Mouse (Mus musculus): ENCODE measurements around the gene Lhfpl2. TPM values are rescaled to one million over a fixed set of nuclear protein-coding genes. Genes with fewer than 3 reads are reported as not detected.

Gene Lhfpl2
- polyA plus RNA-seq, 1 experiment from 2014 or later: 23.4 TPM

DNA sequence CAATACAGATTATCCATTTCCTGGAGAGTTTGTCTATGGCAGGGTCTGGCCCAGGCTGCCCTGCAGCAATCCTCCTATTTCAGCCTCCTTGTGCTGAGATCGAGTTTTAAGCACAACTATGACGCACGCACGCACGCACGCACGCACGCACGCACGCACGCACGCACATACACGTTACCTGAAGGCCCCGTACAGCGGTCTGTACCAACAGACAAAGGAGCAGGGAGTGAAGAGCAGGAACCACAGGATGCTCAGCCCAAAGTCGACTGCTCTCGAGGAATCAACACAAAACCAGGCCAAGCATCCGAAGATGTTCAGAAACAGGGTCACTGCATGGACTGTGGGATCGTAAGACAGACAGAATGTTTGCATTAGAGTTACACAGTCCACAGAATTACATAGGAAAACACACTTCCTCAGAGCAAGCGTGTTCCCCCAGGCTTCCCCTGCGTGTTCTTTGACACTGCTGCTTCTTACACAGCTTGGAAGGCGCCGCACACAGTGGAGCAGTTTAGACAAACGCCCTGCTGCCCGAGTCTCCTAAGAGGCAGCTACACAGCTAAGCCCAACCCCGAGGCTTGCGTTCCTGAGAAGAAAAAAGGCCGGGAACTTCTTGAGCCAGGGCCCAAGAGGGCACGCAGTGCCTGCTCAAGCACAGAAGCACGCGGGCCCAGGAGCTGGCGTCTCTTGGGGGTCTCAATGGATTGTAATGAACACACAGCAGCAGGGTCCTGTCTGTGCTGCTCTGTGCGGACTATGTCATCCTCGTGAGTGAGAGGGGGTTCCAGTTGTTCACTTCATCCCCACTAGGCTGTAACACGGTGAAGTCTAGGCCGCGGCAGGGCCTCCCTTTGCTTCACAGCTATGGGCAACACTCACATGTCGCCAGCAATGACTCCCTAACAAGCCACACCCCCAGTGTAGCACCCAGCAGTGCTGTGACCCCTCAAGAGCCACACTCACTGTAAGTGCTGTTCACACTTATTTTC, 167.4 kb downstream of the Lhfpl2 start:
- no peak for ATAC-seq (replicated peaks; ENCODE audit: extremely low read depth, insufficient read depth, low FRiP score)
- Histone ChIP-seq H3K9ac (ENCODE audit: low read length) (no peak overlapping the region), H3K4me3 (ENCODE audit: low read length) (no peak overlapping the region), H3K4me1 (ENCODE audit: control insufficient read depth, insufficient read depth, low read length) (no peaks in the 10 kb centered on the region), H3K36me3 (ENCODE audit: control insufficient read depth, insufficient read depth) (peaks cover 8% of the 10 kb centered on the region), H3K9me3 (replicated peaks; ENCODE audit: control insufficient read depth, low read length) (no peaks in the 10 kb centered on the region), H3K4me2 (ENCODE audit: low read depth, low read length) (no peak overlapping the region), H3K27ac (ENCODE audit: low read length) (no peak overlapping the region), H3K27me3 (ENCODE audit: control insufficient read depth, insufficient read depth, low read length) (no peaks in the 10 kb centered on the region)
- 94% methylated on average over 38 of the region's 38 CpGs for WGBS

DNA sequence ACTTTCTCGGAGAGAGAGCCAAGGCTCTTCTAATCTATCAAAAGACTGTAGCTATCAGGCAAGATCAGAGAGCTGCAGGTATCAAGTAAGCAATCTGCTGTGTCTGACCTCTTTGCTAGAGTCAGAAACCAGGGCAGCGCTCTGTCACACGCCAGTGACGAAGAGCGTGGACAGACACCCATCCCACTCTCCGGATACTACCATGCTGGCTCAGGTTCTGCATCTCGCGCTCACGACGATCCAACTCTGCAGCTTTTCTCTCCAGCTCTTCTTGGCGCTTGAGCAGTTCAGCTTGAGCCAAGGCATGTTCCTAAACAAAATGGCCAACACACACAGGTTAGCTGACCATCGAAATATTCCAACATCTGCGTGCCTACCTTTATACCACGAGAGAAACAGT, 174.3 kb downstream of the Lhfpl2 start:
- H3K4me3 ChIP-seq (ENCODE audit: low read length): no peak overlapping the region
- H3K9ac ChIP-seq (ENCODE audit: low read length): no peak overlapping the region
- H3K4me2 ChIP-seq (ENCODE audit: low read depth, low read length): no peak overlapping the region
- WGBS: 79% methylated on average over 14 of the region's 14 CpGs
- no peak overlapping the region for H3K27ac ChIP-seq (ENCODE audit: low read length)
- no peaks in the 10 kb centered on the region; the same call in 1 of the 2 replicates for H3K36me3 ChIP-seq (ENCODE audit: control insufficient read depth, insufficient read depth)
- no peaks in the 10 kb centered on the region for H3K4me1 ChIP-seq (ENCODE audit: control insufficient read depth, insufficient read depth, low read length)
- no peak for ATAC-seq (replicated peaks; ENCODE audit: extremely low read depth, insufficient read depth, low FRiP score)
- H3K27me3 ChIP-seq (ENCODE audit: control insufficient read depth, insufficient read depth, low read length): no peaks in the 10 kb centered on the region
- H3K9me3 ChIP-seq (replicated peaks; ENCODE audit: control insufficient read depth, low read length): no peaks in the 10 kb centered on the region

DNA sequence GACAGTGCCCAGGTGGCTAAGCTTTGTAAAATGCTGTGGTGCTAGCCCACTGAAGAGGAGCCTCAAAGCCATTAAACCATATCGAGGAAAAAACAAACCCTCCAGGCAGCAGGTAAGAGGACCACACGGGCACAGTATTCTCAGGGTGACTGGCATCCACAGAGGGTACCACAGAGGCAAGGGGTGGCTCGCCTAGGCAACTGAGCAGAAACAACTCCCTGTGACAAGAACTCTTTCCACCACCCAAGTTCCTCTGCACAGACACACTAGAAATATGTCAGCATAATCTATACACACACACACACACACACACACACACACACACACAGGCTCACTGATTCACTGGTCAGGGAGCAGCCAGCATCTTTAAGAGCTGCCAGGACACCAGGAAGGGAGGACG, 181.9 kb downstream of the Lhfpl2 start:
- ATAC-seq (replicated peaks; ENCODE audit: extremely low read depth, insufficient read depth, low FRiP score): no peak
- Histone ChIP-seq H3K9ac (ENCODE audit: low read length) (no peak overlapping the region), H3K4me1 (ENCODE audit: control insufficient read depth, insufficient read depth, low read length) (0 out of 2 replicates have a peak, but pooled peaks cover 2% of the 10 kb centered on the region), H3K36me3 (ENCODE audit: control insufficient read depth, insufficient read depth) (no peaks in the 10 kb centered on the region), H3K27ac (ENCODE audit: low read length) (no peak overlapping the region), H3K4me3 (ENCODE audit: low read length) (no peak overlapping the region), H3K9me3 (replicated peaks; ENCODE audit: control insufficient read depth, low read length) (no peaks in the 10 kb centered on the region), H3K27me3 (ENCODE audit: control insufficient read depth, insufficient read depth, low read length) (no peaks in the 10 kb centered on the region), H3K4me2 (ENCODE audit: low read depth, low read length) (no peak overlapping the region)
- 68% methylated on average over 4 of the region's 4 CpGs for WGBS

DNA sequence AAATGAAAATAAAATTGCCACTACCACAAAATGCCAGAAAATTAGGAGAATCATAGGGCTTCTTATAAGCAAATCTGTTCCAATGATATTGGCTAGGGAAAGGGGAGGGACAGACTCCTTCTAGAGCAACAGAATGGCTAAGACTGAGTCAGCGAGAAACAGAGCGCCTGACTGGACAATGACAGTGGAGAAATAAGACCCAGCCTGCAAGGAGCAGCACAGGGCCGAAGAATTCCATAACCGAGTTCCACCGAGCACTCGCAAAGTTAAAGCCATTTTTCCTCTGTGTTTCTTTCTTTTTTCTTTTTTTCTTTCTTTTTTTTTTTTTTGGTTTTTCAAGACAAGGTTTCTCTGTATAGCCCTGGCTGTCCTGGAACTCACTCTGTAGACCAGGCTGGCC, 182.5 kb downstream of the Lhfpl2 start:
- no peak overlapping the region for H3K27ac ChIP-seq (ENCODE audit: low read length)
- H3K36me3 ChIP-seq (ENCODE audit: control insufficient read depth, insufficient read depth): no peaks in the 10 kb centered on the region
- no peak for ATAC-seq (replicated peaks; ENCODE audit: extremely low read depth, insufficient read depth, low FRiP score)
- H3K9me3 ChIP-seq (replicated peaks; ENCODE audit: control insufficient read depth, low read length): no peaks in the 10 kb centered on the region
- no peak overlapping the region for H3K4me3 ChIP-seq (ENCODE audit: low read length)
- no peak overlapping the region for H3K4me2 ChIP-seq (ENCODE audit: low read depth, low read length)
- no peaks in the 10 kb centered on the region for H3K27me3 ChIP-seq (ENCODE audit: control insufficient read depth, insufficient read depth, low read length)
- H3K9ac ChIP-seq (ENCODE audit: low read length): no peak overlapping the region
- 0 out of 2 replicates have a peak, but pooled peaks cover 2% of the 10 kb centered on the region for H3K4me1 ChIP-seq (ENCODE audit: control insufficient read depth, insufficient read depth, low read length)
- WGBS: 76% methylated on average over 6 of the region's 6 CpGs

DNA sequence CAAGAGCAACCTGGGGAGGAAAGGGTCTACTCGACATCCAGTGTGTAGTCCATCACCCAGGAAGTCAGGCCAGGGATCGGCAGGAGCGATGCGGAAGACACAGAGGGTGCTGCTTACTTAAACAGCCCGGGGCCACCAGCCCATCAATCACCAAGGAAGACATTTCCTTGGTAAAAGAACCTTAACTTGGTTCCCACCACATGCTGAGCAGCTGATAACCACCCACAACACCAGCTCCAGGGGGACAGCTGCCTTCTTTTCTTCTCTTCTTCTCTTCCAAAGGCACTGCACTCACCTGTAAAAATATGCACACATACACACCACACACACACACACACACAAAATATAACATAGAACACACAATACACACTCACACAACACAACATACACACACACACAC, 183.3 kb downstream of the Lhfpl2 start:
- 40% methylated on average over 5 of the region's 5 CpGs for WGBS
- no peak overlapping the region for H3K9ac ChIP-seq (ENCODE audit: low read length)
- H3K4me2 ChIP-seq (ENCODE audit: low read depth, low read length): no peak overlapping the region
- ATAC-seq (replicated peaks; ENCODE audit: extremely low read depth, insufficient read depth, low FRiP score): no peak
- H3K36me3 ChIP-seq (ENCODE audit: control insufficient read depth, insufficient read depth): no peaks in the 10 kb centered on the region
- H3K9me3 ChIP-seq (replicated peaks; ENCODE audit: control insufficient read depth, low read length): no peaks in the 10 kb centered on the region
- H3K4me3 ChIP-seq (ENCODE audit: low read length): no peak overlapping the region
- no peak overlapping the region for H3K27ac ChIP-seq (ENCODE audit: low read length)
- H3K27me3 ChIP-seq (ENCODE audit: control insufficient read depth, insufficient read depth, low read length): no peaks in the 10 kb centered on the region
- H3K4me1 ChIP-seq (ENCODE audit: control insufficient read depth, insufficient read depth, low read length): 0 out of 2 replicates have a peak, but pooled peaks cover 2% of the 10 kb centered on the region

DNA sequence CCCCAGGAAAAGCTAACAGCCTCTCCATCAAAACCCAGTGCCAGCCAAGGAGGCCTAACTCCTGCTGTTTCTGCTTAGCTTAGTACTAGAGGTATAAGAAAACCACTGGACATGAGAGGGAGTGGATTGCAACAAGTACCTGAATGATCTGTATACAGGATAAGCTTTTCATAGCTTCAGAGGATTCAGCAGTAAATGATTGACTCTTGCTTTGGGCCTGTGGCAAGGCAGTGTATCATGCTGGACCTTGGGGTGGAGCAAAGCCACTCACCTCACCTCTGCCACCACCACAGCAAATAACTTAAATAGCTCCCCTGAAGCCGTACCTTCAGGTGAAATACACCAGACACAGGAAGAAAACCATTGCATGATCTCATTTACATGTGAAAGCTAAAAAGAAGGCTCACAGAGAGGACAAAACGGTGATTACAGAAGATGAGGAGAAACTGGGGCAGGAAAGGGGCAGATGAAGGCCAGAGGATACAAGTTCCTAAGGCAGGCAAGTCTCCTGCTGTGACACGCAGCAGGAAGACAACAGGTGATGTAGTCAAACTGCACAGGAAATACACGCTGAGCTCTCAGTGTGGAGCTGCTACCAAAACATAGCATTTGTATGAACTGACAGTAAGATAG, 184.4 kb downstream of the Lhfpl2 start:
- ATAC-seq (replicated peaks; ENCODE audit: extremely low read depth, insufficient read depth, low FRiP score): no peak
- WGBS: 64% methylated on average over 4 of the region's 4 CpGs
- Histone ChIP-seq H3K4me2 (ENCODE audit: low read depth, low read length) (no peak overlapping the region), H3K36me3 (ENCODE audit: control insufficient read depth, insufficient read depth) (no peaks in the 10 kb centered on the region), H3K9me3 (replicated peaks; ENCODE audit: control insufficient read depth, low read length) (no peaks in the 10 kb centered on the region), H3K9ac (ENCODE audit: low read length) (no peak overlapping the region), H3K27ac (ENCODE audit: low read length) (no peak overlapping the region), H3K4me3 (ENCODE audit: low read length) (no peak overlapping the region), H3K4me1 (ENCODE audit: control insufficient read depth, insufficient read depth, low read length) (0 out of 2 replicates have a peak, but pooled peaks cover 2% of the 10 kb centered on the region), H3K27me3 (ENCODE audit: control insufficient read depth, insufficient read depth, low read length) (no peaks in the 10 kb centered on the region)

DNA sequence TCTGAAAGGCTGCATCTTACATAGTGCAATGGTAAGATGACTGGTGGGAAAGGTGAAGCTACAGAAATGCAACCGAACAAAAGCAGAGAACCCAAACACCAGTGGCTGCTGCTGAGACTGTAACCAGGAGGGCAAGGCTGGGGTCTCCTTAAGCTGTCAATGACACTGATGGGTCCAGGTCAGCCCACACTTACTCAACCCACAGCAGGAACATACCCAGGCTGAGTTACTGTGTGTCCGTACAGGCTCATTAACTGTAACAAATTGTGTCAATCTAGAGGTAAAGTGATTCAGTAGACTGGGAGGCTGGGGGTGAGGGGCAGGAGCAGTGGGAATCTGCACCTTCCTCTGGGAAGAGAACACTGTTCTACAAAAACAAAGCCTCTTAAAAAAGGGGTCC, 185.3 kb downstream of the Lhfpl2 start:
- Histone ChIP-seq H3K4me1 (ENCODE audit: control insufficient read depth, insufficient read depth, low read length) (0 out of 2 replicates have a peak, but pooled peaks cover 2% of the 10 kb centered on the region), H3K9ac (ENCODE audit: low read length) (no peak overlapping the region), H3K36me3 (ENCODE audit: control insufficient read depth, insufficient read depth) (no peaks in the 10 kb centered on the region), H3K4me3 (ENCODE audit: low read length) (no peak overlapping the region), H3K27ac (ENCODE audit: low read length) (no peak overlapping the region), H3K4me2 (ENCODE audit: low read depth, low read length) (no peak overlapping the region), H3K9me3 (replicated peaks; ENCODE audit: control insufficient read depth, low read length) (no peaks in the 10 kb centered on the region), H3K27me3 (ENCODE audit: control insufficient read depth, insufficient read depth, low read length) (no peaks in the 10 kb centered on the region)
- WGBS: 84% methylated on average over 2 of the region's 2 CpGs
- no peak for ATAC-seq (replicated peaks; ENCODE audit: extremely low read depth, insufficient read depth, low FRiP score)

All from heart, embryonic 16.5 days (tissue).